Mouse (Mus musculus) kidney, adult 2 months (tissue): ENCODE results near the gene Exoc1. TPM values are rescaled to one million over a fixed set of nuclear protein-coding genes. Genes with fewer than 3 reads are reported as not detected.

Experiments used
- DNase-seq: peaks from one replicate; pipeline ENCODE4 v3.0.0; 2021
- H3K27ac ChIP-seq: fragments of 200-500 bp; 2 replicates; pipeline ENCODE4 v1.5.1; 2012; ENCODE audit warnings: low read depth, low read length, control low read depth, inconsistent platforms; ENCODE audit not compliant: insufficient read depth
- H3K27me3 ChIP-seq: fragments of 200-500 bp; replicated peaks from 2 replicates; pipeline ENCODE4 v1.6.1; 2012; ENCODE audit warnings: mild to moderate bottlenecking, moderate library complexity, low read length, inconsistent platforms; ENCODE audit not compliant: control insufficient read depth, insufficient read depth
- H3K36me3 ChIP-seq: fragments of 200-500 bp; 2 replicates; pipeline ENCODE4 v1.6.1; 2012; ENCODE audit warnings: mild to moderate bottlenecking, moderate library complexity, low read length, inconsistent platforms; ENCODE audit not compliant: control insufficient read depth, insufficient read depth
- H3K4me1 ChIP-seq: fragments of 200-500 bp; 2 replicates; pipeline ENCODE4 v1.6.1; 2011; ENCODE audit warnings: low read length; ENCODE audit not compliant: control insufficient read depth, insufficient read depth
- H3K4me3 ChIP-seq: fragments of 200-500 bp; 2 replicates; pipeline ENCODE4 v1.5.1; 2011; ENCODE audit warnings: mild to moderate bottlenecking, low read depth, low read length, control low read depth; ENCODE audit not compliant: insufficient read depth
- CTCF ChIP-seq: fragments of 200-500 bp; conservative IDR thresholded peaks from 2 replicates; pipeline ENCODE4 v1.5.1; 2011; ENCODE audit warnings: low read depth, mild to moderate bottlenecking, control low read depth, low read length, moderate library complexity, mixed read lengths; ENCODE audit not compliant: insufficient read depth, insufficient read length
- POLR2A ChIP-seq: fragments of 200-500 bp; IDR thresholded peaks from one replicate; pipeline ENCODE4 v1.6.1; 2011; ENCODE audit warnings: low read depth, low read length, control low read depth
- WGBS: fragments of 180-500 bp; shearing (Covaris S2); methylation state at CpG from one replicate; pipeline ENCODE4 v1.1.7; 2018; 5-methylcytosine and 5-hydroxymethylcytosine counted together
- polyA plus RNA-seq: library from polyadenylated mRNA; depleted of rRNA; stranded (reverse); fragments of >200 nt; gene quantifications from 2 replicates; pipeline ENCODE4 v1.2.3, GENCODE M21; 2012

Gene Exoc1
- polyA plus RNA-seq, 1 experiment: 18.1 TPM

GRCm38 (mm10) chr5:76529704-76530066 lies 574 bp downstream of the Exoc1 start:
- no peak for TF ChIP-seq POLR2A
- TF ChIP-seq CTCF: no peak
- WGBS: 6% methylated on average over 9 of the region's 9 CpGs
- Histone ChIP-seq H3K36me3 (no peaks in the 10 kb centered on the region; the same call in 1 of the 2 replicates), H3K4me3 (peak overlapping the region; percentile 94), H3K27me3 (no peaks in the 10 kb centered on the region), H3K4me1 (peaks cover 6% of the 10 kb centered on the region; the same call in 1 of the 2 replicates), H3K27ac (peak overlapping the region; percentile 29)
- no peak for DNase-seq

- peaks cover 6% of the 10 kb centered on the region; the same call in 1 of the 2 replicates for H3K4me1 ChIP-seq
- H3K27me3 ChIP-seq: no peaks in the 10 kb centered on the region
- no peak overlapping the region for H3K4me3 ChIP-seq
- H3K36me3 ChIP-seq: peaks cover 2% of the 10 kb centered on the region; the same call in 1 of the 2 replicates
- WGBS: 83% methylated on average over 6 of the region's 6 CpGs
- TF ChIP-seq POLR2A: no peak
- no peak for TF ChIP-seq CTCF
- H3K27ac ChIP-seq: no peak overlapping the region
- DNase-seq: no peak
These were observed 4.1 kb downstream of the Exoc1 start for GRCm38 (mm10) chr5:76533186-76533585.

GRCm38 (mm10) chr5:76536231-76536630 lies 7.1 kb downstream of the Exoc1 start:
- H3K27me3 ChIP-seq: no peaks in the 10 kb centered on the region
- no peak overlapping the region for H3K27ac ChIP-seq
- 84% methylated on average over 1 of the region's 1 CpGs for WGBS
- no peaks in the 10 kb centered on the region for H3K4me1 ChIP-seq
- DNase-seq: no peak
- no peak overlapping the region for H3K4me3 ChIP-seq
- H3K36me3 ChIP-seq: peaks cover 4% of the 10 kb centered on the region; the same call in 1 of the 2 replicates
- TF ChIP-seq CTCF (no peak), POLR2A (no peak)

- no peaks in the 10 kb centered on the region for H3K27me3 ChIP-seq
- WGBS: 92% methylated on average over 10 of the region's 10 CpGs
- DNase-seq: no peak
- peaks cover 4% of the 10 kb centered on the region; the same call in 1 of the 2 replicates for H3K36me3 ChIP-seq
- no peaks in the 10 kb centered on the region for H3K4me1 ChIP-seq
- no peak overlapping the region for H3K27ac ChIP-seq
- TF ChIP-seq CTCF (no peak), POLR2A (no peak)
- H3K4me3 ChIP-seq: no peak overlapping the region
These were observed 8.5 kb downstream of the Exoc1 start for GRCm38 (mm10) chr5:76537578-76537977.

GRCm38 (mm10) chr5:76540181-76540580 lies 11.1 kb downstream of the Exoc1 start:
- 0 out of 2 replicates have a peak overlapping the region, but pooled peaks have one; percentile 9 for H3K27ac ChIP-seq
- no peaks in the 10 kb centered on the region for H3K4me1 ChIP-seq
- 67% methylated on average over 8 of the region's 8 CpGs for WGBS
- TF ChIP-seq CTCF (no peak), POLR2A (no peak)
- H3K27me3 ChIP-seq: no peaks in the 10 kb centered on the region
- H3K4me3 ChIP-seq: no peak overlapping the region
- H3K36me3 ChIP-seq: peaks cover 4% of the 10 kb centered on the region; the same call in 1 of the 2 replicates
- DNase-seq: peak; percentile 26

GRCm38 (mm10) chr5:76540842-76541241 lies 11.7 kb downstream of the Exoc1 start:
- Histone ChIP-seq H3K4me1 (no peaks in the 10 kb centered on the region), H3K4me3 (no peak overlapping the region), H3K27me3 (no peaks in the 10 kb centered on the region), H3K27ac (no peak overlapping the region), H3K36me3 (peaks cover 4% of the 10 kb centered on the region; the same call in 1 of the 2 replicates)
- TF ChIP-seq CTCF (no peak), POLR2A (no peak)
- peak; percentile 10 for DNase-seq

- H3K27ac ChIP-seq: no peak overlapping the region
- H3K36me3 ChIP-seq: peaks cover 2% of the 10 kb centered on the region; the same call in 1 of the 2 replicates
- H3K27me3 ChIP-seq: no peaks in the 10 kb centered on the region
- H3K4me3 ChIP-seq: no peak overlapping the region
- TF ChIP-seq POLR2A (no peak), CTCF (no peak)
- DNase-seq: no peak
- H3K4me1 ChIP-seq: no peaks in the 10 kb centered on the region
- WGBS: 85% methylated on average over 8 of the region's 8 CpGs
These were observed 14.1 kb downstream of the Exoc1 start for GRCm38 (mm10) chr5:76543200-76543599.
